Mouse (Mus musculus): ENCODE data around the gene Lgr6.
A peak's percentile ranks its signal among the peaks of the same experiment; 100 is the strongest.
"Not testable (repeated sequence)": the region's sequence is repeated elsewhere in the genome, so short reads cannot be mapped to it uniquely, and the experiment has no call there.

Gene Lgr6

GRCm38 (mm10) chr1:135128986-135129385 is 23.9 kb upstream of the Lgr6 start:
- DNase-seq (ENCODE audit: low spot score in 2 of 2), result no peak

GRCm38 (mm10) chr1:135128011-135128441 is 22.9 kb upstream of the Lgr6 start:
- DNase-seq (ENCODE audit: low spot score in 2 of 2), result no peak

GRCm38 (mm10) chr1:135126443-135127027 is 21.5 kb upstream of the Lgr6 start:
- DNase-seq (ENCODE audit: low spot score in 2 of 2), result no peak

DNA sequence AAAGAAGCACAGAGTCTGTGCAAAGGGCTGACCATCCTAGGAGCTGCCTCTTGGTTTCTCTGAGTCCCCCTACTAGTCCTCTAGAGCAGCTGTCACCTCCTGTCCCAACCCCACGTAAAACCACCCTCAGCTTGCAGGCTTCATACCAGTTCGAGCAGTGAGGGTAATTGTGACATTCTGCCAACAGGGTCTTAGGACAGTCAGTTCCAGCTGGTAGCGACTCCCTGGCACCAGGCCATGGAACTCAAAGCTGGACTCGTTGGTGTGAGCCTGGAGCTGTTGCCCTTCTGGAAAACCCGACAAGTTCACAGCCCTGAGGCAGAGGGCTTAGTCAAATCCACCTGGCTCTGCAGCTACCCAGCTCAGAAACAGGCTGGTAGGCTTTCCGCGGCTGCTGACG is 20.9 kb upstream of the Lgr6 start:
- DNase-seq (ENCODE audit: low spot score in 2 of 2), result no peak

DNA sequence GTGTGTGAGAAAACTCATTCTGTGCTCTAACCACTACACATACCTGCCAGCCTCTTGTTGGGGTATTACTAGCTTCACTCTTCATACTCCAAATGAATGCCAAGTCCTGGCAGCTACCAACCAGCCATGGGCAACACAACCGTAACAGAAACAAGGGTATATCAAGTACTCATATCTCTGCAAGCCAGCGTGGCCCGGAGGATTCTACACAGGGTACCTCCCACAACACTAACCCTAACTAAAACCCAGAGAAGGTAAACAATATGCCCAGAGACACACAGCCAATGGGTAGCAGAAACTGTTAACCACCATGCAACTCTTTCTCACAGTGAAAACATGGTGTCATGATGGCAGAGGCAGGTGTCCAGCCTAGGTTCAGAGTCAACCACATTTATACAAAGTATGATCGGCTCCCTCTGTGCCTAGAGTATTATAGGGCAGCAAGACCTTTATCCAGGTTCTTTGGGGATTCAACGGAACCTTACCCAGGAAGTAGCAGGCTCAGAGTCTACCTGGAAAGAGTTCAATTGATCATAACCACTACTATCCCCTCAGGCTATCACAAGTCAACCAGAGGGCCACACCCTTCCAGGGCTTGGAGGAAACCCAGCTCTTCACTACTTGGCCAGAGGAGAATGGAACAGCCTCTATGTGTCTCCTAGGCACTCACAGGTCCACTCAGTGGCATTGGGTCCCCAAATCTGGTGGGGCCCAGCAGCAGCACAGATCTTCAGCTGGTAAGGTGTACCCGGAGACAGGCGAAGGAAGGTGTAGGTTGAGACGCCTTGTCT is 19.7 kb upstream of the Lgr6 start:
- DNase-seq (ENCODE audit: low spot score in 2 of 2), result no peak

DNA sequence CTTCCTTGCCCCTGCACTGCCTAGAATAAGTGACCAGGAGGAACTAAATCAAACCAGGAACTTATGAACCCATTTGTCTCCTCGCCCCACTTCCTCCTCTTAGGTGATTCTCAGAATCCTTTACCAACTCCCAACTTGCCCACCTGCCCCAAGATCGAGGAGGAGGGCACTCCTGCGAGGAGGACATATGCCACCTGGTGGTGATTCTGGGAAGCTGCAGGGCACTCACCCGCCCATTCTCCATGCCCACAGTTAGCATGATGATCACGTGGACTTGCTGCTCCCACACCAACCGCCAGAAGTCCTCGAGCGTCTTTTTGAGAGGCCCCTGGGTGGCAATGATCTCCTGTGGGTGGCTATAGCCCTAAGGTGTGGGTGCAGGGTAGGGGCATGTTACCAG is 7.6 kb upstream of the Lgr6 start:
- no peak for DNase-seq (ENCODE audit: low spot score in 2 of 2)

GRCm38 (mm10) chr1:135111271-135111670 is 6.2 kb upstream of the Lgr6 start:
- DNase-seq (ENCODE audit: low spot score in 2 of 2), result not testable (repeated sequence)

DNA sequence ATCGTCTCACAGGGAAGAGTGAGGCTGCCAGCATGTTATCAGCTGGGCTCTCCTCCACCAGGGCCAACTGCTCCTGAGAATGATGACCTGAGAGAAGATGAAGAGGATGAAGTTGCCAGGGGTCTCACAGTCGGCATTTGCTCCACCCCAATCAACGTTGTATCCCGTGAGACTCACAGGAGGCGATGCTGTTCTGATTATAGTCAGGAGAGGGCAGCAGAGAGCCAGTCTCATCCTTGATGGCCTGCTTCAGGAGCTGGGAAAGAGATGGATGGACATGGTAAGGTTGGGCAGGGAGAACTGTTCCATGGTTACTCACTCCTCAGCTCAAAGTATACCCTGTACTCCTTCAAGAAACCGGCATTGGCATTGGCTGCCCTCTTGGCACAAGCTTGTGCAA is 5.0 kb upstream of the Lgr6 start:
- peak in 1 of 2 experiments; percentile 55 for DNase-seq (ENCODE audit: low spot score in 2 of 2)

DNA sequence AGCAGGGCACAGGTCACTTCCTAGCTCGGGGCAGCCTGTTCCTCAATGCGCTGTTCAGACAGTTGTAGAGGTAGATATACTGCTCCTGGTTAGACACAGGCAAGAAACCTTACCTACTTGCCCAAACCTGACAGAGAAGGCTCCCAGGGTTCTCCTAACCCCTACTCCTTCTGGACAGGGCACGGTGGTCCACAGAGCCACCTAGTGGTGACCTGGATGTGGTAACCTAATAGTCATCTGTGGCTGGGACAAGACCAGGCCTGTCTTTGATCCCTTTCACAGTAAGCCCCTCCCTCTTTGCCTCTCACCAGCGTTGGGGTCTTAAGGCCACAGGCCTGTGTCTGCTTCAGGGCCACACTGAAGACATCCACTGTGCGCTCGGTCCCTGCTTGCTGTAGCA is 3.5 kb upstream of the Lgr6 start:
- DNase-seq (ENCODE audit: low spot score in 2 of 2), result no peak

DNA sequence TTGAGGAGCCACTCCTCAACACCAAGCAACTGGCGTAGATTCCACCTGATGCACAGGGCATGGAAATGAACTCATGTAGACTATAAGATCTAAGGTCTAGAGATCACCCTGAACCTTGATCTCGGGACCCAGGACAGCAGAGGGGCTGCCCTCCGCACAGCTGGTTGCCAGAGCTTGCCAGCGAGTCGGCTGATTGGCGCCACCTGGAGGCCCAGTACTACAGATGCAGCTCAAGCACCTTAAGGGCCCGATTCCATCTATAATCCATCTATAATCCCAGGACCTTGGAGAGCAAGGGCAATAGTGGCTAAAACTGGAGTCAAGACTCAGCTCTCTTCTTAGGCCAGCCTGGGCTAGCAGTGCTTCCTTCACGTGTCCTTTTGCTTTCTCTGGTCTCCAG is 875 bp upstream of the Lgr6 start:
- peak in 1 of 2 experiments; percentile 48 for DNase-seq (ENCODE audit: low spot score in 2 of 2)

- no peak for DNase-seq (ENCODE audit: low spot score in 2 of 2)
Measured at GRCm38 (mm10) chr1:135100400-135100799, 4.7 kb downstream of the Lgr6 start.

DNA sequence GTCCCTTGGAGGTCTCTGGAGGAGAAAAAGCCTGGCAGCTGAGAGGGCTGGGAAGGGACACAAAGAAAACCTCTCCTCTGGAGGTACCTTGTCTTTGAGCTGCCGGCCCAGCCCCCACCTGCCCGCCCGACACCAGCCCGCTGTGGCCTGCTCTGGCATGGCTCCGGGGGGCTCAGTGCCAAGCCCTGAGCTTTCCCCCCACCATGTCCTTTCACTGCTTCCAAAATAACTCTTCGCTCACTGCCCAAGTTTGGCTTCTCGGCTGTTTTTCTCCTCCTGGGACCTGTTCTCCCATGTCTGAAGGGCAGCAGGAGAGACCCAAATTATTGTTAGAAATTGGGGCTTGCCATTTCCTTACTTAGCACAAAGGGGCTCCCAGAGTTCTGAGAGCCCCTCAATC is 6.6 kb downstream of the Lgr6 start:
- peak; percentile 70 for DNase-seq (ENCODE audit: low spot score in 2 of 2)

GRCm38 (mm10) chr1:135097441-135097840 is 7.6 kb downstream of the Lgr6 start:
- no peak for DNase-seq (ENCODE audit: low spot score in 2 of 2)

GRCm38 (mm10) chr1:135096312-135096711 is 8.8 kb downstream of the Lgr6 start:
- DNase-seq (ENCODE audit: low spot score in 2 of 2), result no peak

- peak; percentile 47 to 62 for DNase-seq (ENCODE audit: low spot score in 2 of 2)
Measured at GRCm38 (mm10) chr1:135095189-135095588, 9.9 kb downstream of the Lgr6 start.

GRCm38 (mm10) chr1:135094723-135095122 is 10.4 kb downstream of the Lgr6 start:
- no peak for DNase-seq (ENCODE audit: low spot score in 2 of 2)

DNA sequence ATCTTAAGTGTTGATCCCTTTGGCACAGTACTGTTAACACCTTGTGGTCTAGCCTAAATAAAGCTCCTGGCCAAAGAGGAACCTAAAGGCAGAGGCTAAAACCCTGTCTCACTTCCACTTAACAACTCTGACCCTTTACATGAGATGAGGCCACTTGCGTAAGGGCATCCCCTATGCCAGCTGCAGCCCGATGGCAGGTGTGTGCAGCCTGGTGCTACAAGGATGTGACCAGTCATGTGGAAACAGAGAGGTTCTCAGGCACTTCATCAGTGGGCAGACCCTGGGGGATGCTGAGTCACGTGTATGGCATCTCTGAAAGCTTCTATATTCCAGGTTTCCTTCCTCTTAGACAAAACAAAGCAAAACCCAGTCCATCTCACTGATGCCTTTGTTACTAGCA is 14.2 kb downstream of the Lgr6 start:
- no peak for DNase-seq (ENCODE audit: low spot score in 2 of 2)

- no peak for DNase-seq (ENCODE audit: low spot score in 2 of 2)
Measured at GRCm38 (mm10) chr1:135089626-135090025, 15.4 kb downstream of the Lgr6 start.

DNA sequence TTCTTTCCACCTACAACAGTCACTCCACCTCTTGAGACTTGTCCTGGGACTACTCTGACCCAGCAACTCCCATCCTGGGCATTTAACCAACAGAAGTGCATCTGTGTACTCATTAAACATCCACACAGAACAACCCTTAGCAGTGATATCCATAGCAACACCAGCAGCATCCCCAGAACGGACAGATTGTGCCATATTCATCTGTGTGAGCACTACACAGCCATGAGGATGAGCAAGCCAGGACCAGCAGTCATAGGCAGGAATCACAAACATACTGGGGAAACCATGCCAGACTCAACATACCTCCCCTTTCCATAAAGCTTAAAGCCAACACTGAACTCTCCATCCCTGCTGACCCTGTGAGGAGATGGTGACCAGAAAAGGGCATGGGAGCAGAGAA is 17.7 kb downstream of the Lgr6 start:
- DNase-seq (ENCODE audit: low spot score in 2 of 2), result no peak

DNA sequence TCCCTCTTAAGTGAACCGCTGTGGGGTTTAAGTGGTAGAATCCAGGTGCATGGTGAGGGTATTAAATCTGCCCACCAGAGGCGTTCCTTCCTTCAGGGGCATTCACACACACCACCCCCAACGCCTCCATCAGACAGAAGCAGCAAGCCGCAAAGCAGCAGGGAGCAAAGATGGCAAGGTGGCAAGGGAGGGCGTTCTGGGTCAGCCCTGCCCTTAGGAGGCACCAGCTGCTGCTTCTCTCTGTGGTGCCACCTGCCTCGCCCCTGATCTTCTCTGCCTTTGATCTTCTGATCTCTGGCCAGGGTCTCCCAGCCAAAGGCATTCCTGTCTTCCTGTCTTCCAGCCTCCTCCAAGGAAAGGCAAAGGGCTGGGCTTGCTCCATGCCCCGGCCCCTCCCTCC is 19.1 kb downstream of the Lgr6 start:
- no peak for DNase-seq (ENCODE audit: low spot score in 2 of 2)

DNA sequence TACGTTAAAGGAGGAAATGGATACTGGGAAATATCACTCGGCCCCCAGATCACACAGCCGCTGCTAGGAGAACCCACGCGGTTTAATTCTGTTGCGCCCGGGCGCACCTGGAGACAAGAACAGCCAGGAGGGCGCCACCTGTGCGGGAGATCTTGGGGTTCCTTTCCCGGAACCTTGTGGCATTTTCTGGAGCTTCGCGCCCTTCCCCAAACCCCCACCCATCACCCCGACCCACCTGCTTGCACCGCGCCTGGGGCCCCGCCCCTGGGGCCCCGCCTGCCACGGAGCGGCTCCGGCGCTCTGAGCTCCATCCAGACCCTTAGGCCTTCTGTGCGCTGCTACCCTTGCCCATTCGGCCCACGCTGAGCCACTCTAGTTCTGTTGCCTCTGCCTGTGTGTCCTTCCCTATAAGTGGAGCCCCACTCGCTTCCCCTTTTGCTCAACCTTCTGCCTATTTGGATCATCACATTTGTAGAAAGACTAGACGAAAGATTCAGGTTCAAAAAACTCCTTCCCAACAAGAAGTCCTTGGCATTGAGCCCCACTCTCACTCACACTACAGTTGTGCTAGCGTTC is 19.7 kb downstream of the Lgr6 start:
- no peak for DNase-seq (ENCODE audit: low spot score in 2 of 2)

GRCm38 (mm10) chr1:135083465-135083864 is 21.6 kb downstream of the Lgr6 start:
- DNase-seq (ENCODE audit: low spot score in 2 of 2), result peak; percentile 64 to 70

DNA sequence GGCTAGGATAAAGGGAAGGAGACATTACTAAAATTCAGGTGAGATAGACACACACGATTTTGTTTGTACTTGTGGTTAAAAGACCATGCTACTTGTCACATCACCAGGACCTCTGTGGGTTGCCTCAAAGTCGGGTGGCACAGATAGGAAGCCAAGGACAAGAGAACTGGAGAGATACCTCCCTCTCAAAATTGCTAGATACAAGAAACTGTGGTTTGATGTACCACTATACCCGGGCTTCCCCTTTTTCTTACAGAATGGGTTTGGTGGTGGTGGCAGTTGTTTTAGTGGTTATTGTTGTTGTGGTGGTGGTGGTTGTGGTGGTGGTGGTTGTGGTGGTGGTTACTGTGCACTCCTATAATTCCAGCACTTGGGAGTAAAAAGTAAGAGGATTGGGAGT is 22.8 kb downstream of the Lgr6 start:
- DNase-seq (ENCODE audit: low spot score in 2 of 2), result no peak

All from heart, adult 9 months (tissue).